Mouse (Mus musculus): ENCODE results near the gene Elp4. TPM values are rescaled to one million over a fixed set of nuclear protein-coding genes. Genes with fewer than 3 reads are reported as not detected.

The Elp4 gene
- total and polyA plus RNA-seq, 3 experiments: 15.8 to 16.0 TPM; not detected in 1

GRCm38 (mm10) chr2:105813041-105813440, 91.3 kb downstream of the Elp4 start:
- Histone ChIP-seq H3K9ac (ENCODE audit: control insufficient read depth, low read depth, low read length, poor library complexity, severe bottlenecking) (no peak overlapping the region), H3K4me1 (ENCODE audit: control insufficient read depth in 1 of 2, insufficient read depth in 2 of 2, low read length in 2 of 2) (peaks cover 2 to 13% of the 10 kb centered on the region in 2 experiments), H3K27ac (ENCODE audit: control insufficient read depth, low read depth, low read length) (no peak overlapping the region), H3K27me3 (ENCODE audit: control insufficient read depth in 1 of 2, insufficient read depth in 2 of 2, low read length in 2 of 2) (no peaks in the 10 kb centered on the region), H3K79me2 (ENCODE audit: control insufficient read depth, insufficient read depth, low read length, poor library complexity) (no peaks in the 10 kb centered on the region), H3K9me3 (replicated peaks; ENCODE audit: insufficient read depth, low read length) (no peaks in the 10 kb centered on the region), H3K36me3 (ENCODE audit: control insufficient read depth in 1 of 2, insufficient read depth in 2 of 2, low read length in 2 of 2) (peaks cover 0 to 18% of the 10 kb centered on the region in 2 experiments; a peak in 3 of 4 replicates), H3K4me3 (ENCODE audit: control insufficient read depth in 1 of 2, insufficient read depth in 1 of 2, low read depth in 2 of 2, low read length in 2 of 2) (no peak overlapping the region)
- TF ChIP-seq MYB (IDR thresholded peaks at IDR 0.05; ENCODE audit: low read depth, low read length) (no peak), TAL1 (IDR thresholded peaks at IDR 0.05; ENCODE audit: low read length) (no peak), RAD21 (IDR thresholded peaks at IDR 0.05; ENCODE audit: low read depth, low read length) (no peak), ETS1 (IDR thresholded peaks at IDR 0.05; ENCODE audit: low read depth, low read length) (no peak), MAFK (IDR thresholded peaks at IDR 0.05; ENCODE audit: borderline replicate concordance, low read depth, low read length) (no peak), KAT2A (conservative IDR thresholded peaks at IDR 0.05; ENCODE audit: low read depth, low read length) (no peak), TCF12 (IDR thresholded peaks at IDR 0.05; ENCODE audit: low read depth, low read length) (no peak), BHLHE40 (IDR thresholded peaks at IDR 0.05; ENCODE audit: borderline replicate concordance, low read depth, low read length) (no peak), SIN3A (IDR thresholded peaks at IDR 0.05; ENCODE audit: low read length) (no peak), NELFE (IDR thresholded peaks at IDR 0.05; ENCODE audit: low read depth, low read length) (no peak), ZMIZ1 (IDR thresholded peaks at IDR 0.05; ENCODE audit: low read depth, low read length) (no peak), GATA1 (IDR thresholded peaks at IDR 0.05; ENCODE audit: low read depth, low read length) (no peak), JUND (IDR thresholded peaks at IDR 0.05; ENCODE audit: low read depth, low read length) (no peak), E2F4 (IDR thresholded peaks at IDR 0.05; ENCODE audit: borderline replicate concordance, low read depth, low read length) (no peak), TBP (IDR thresholded peaks at IDR 0.05; ENCODE audit: low read depth, low read length) (no peak), MAZ (IDR thresholded peaks at IDR 0.05; ENCODE audit: low read depth, low read length) (no peak), MAX (IDR thresholded peaks at IDR 0.05; ENCODE audit: low read length) (no peak), EP300 (IDR thresholded peaks at IDR 0.05; ENCODE audit: low read depth in 1 of 2, low read length in 2 of 2) (no peak), POLR2AphosphoS5 (IDR thresholded peaks at IDR 0.05; ENCODE audit: borderline replicate concordance, low read depth, low read length) (no peak), ZKSCAN1 (IDR thresholded peaks at IDR 0.05; ENCODE audit: low read depth, low read length) (no peak)
- DNase-seq (ENCODE audit: low read depth, low spot score): no peak

- Histone ChIP-seq H3K79me2 (ENCODE audit: control insufficient read depth, insufficient read depth, low read length, poor library complexity) (no peaks in the 10 kb centered on the region), H3K27ac (ENCODE audit: control insufficient read depth, low read depth, low read length) (no peak overlapping the region), H3K27me3 (ENCODE audit: control insufficient read depth in 1 of 2, insufficient read depth in 2 of 2, low read length in 2 of 2) (no peaks in the 10 kb centered on the region), H3K4me1 (ENCODE audit: control insufficient read depth in 1 of 2, insufficient read depth in 2 of 2, low read length in 2 of 2) (peaks cover 9 to 13% of the 10 kb centered on the region in 2 experiments), H3K9me3 (replicated peaks; ENCODE audit: insufficient read depth, low read length) (no peaks in the 10 kb centered on the region), H3K9ac (ENCODE audit: control insufficient read depth, low read depth, low read length, poor library complexity, severe bottlenecking) (no peak overlapping the region), H3K4me3 (ENCODE audit: control insufficient read depth in 1 of 2, insufficient read depth in 1 of 2, low read depth in 2 of 2, low read length in 2 of 2) (no peak overlapping the region), H3K36me3 (ENCODE audit: control insufficient read depth in 1 of 2, insufficient read depth in 2 of 2, low read length in 2 of 2) (peaks cover 0 to 17% of the 10 kb centered on the region in 2 experiments; a peak in 3 of 4 replicates)
- no peak for TF ChIP-seq MAZ (IDR thresholded peaks at IDR 0.05; ENCODE audit: low read depth, low read length)
- no peak for DNase-seq (ENCODE audit: low read depth, low spot score)
These were observed 94.1 kb downstream of the Elp4 start for GRCm38 (mm10) chr2:105810286-105810685.

Data from MEL (cell line).